Mouse (Mus musculus) mouse embryonic stem cell (cell line): ENCODE results near the gene Ttpal.
"Not testable (repeated sequence)": the region's sequence is repeated elsewhere in the genome, so short reads cannot be mapped to it uniquely, and the experiment has no call there.

Experiments
- in situ Hi-C, 2 experiments: fragments of 300-500 bp; cut with MboI; formaldehyde crosslinking; loops; 1 replicate in 1 of 2; 3 replicates in 1 of 2; pipeline ENCODE4 v1.14.3; 2019 to 2020; ENCODE audit warnings: low sequenced_read_pairs in 2 of 2, low pct_unique_long_range_greater_than_20kb in 1 of 2, mixed read lengths in 1 of 2; ENCODE audit not compliant: unreplicated experiment in 1 of 2

Gene Ttpal

DNA sequence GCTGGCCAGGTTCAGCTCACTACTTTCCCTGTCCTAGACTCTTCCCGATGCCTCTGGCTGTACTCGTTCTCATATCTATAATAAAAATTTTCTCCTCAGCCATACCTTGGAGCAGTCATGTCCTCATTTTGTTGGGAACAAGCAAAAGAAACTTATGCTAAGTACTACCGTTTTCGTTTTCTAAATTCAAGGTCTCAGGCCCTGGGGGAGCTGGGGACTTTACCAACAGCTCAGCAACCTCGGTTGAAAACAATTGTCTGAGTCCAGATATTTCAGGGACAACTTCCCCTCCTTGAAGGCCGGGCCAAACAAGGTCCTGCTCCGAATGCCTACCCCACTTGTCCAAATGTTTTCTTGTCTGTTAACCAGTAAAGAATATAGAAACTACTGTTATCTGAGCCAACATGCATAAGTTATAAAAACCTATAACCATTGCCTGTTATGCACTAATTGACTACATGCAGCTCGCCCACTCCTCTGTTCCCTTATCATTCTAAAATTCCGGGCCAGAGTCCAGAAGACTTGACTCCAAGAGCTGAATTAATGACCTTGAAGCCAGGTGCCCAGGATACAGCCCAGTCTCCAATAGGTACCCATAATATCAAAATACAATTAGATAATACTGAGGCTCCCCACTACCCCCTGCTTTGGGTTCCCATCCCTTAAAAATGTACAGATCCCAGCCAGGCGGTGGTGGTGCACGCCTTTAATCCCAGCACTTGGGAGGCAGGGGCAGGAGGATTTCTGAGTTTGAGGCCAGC is 43.8 kb downstream of the Ttpal start:
- in situ Hi-C loops: no loop called here

DNA sequence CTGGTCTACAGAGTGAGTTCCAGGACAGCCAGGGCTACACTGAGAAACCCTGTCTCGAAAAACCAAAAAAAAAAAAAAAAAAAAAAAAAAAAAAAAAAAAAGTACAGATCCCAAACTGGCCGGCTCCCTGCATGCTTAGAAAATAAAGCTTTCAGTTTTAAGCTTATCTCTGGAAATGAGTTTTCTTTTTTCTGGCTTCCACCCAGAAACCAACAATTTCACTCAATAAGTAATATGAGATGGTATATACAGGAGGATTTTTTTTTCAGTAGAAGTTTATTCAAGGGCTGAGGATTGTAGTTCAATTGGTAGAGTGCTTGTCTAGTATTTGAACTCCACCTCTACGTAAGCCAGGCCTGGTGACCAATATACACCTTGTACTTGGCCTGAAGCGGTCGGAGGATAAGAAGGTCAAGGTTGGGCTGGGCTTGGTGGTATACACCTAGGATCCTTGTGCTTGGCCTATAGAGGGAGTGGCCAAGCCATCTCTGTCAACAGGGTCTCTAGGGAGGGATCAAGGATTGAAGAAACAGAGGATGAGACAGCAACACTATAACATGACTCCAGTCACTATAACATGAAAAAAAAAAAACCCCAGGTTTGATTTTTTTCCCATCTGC is 44.5 kb downstream of the Ttpal start:
- in situ Hi-C loops: no loop called here

DNA sequence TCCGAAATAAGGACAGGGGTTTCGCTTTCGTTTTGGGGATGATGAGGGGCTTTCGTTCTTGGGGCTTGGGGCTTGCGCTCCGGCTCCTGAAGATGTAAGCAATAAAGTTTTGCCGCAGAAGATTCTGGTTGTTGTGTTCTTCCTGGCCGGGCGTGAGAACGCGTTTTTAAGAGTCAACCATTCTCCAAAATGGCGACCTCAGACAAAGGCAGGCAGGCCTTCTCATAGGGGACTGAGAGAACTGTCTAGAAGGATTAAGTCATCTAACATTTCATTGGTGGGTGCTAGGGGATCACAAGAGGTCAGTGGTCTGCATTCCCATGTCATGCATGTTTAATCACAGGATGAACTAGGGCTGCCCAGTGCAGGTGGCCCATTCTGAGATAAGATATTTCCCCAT is 53.6 kb downstream of the Ttpal start:
- in situ Hi-C loops: not testable (repeated sequence)

DNA sequence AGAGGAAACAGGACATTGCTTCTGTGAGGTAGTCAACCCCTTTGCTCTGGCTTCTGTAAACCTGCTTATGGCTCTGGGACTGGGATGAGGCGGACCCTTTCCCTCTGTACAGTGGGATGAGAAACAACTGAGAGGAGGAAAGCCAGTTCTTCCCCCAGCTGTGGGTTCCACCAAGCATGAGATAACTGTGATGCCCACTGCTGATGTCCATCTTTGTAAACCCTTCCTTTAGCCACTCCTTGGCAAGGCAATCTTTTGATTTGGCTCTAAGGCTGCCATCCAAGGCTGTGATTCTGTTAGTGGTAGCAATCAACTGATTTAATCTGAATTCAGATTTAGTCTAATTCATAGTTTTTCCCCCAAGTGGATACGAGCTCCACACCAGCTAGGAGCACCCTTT is 55.4 kb downstream of the Ttpal start:
- in situ Hi-C loops: no loop called here

DNA sequence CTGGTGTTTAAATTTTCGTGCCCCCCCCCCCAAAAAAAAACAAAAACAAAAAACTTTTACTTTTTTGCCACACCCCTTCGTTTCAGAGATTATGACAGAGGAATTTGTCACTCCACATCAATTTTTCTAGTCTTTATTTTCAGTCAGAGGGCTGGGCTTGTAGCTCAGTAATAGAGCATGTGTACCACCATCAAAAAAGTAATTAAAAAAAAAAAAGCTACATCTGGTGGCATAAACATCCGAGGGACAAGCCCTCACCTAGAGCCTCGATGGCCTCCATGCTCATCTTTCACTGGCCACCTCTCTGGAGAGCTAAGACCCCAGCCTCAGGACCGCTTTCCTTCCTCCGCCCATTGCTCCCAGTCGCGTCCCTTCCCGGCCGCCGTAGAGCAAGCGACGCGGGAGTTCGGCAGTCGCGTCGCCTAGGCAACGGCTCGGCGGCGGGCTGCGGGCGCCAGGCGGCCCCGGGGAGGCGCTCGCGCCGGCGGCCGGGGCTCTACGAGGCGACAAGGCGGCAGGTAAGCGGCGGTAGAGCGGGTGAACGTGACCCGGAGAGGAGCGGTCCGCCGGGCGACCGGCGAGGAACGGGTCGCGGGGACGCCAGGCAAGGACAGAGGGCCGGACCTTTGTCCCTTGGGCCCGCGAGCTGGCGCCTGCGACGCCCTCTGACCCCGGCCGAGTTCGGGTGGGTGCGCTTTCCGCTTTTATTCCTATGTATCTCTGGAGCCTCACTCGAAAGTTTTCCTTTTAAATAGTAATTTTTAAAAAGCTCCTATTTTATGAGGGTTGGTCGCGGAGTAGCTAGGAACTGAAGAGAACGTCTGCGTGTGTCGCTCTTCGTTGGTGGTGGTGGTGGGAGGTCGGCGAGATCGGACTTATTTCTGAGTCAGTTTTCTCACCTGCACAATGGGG is 56.1 kb downstream of the Ttpal start, which contains the start of gene Pkig:
Pkig (plus strand) TSS at position 412 of the 912 bp plus-strand sequence.
- in situ Hi-C loops: no loop called here

DNA sequence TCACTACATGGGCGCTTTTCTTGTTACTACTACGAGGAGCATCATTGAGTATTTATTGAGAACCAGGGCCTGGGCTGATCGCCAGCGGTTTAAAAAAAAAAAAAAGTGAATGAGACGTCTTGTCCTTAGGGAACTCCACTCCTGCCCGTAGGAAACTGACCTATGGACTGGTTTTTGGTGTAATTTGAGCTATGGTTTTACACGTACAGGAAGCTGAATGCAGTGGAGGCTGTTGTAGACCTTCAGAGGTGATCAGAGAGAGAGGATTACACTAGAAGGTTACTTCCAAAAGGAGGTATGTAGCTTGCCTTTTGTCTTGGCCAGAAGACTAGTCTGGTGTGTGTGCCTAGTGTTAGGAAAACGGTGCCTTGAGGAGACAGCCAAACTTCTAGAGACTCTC is 56.8 kb downstream of the Ttpal start:
- in situ Hi-C loops: no loop called here

DNA sequence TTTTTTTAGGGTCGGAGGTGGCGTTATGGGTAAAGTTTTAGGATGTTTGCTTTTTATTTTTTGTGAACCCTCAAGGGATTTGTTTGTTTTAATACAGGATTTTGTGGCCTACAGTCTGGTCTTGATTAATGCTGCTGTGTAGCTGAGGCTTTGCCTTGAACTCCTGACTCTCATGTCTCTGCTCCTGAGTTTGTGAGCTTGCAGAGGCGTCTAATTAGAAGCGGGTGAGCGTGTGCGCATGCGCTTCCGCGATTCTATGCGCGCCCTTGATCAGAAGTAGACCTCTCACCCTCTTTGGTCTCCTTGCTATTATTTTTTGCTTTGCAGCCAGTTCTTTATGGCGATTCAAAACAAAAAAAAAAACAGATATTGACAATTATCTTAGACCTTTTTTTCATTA is 57.3 kb downstream of the Ttpal start:
- in situ Hi-C loops: no loop called here

DNA sequence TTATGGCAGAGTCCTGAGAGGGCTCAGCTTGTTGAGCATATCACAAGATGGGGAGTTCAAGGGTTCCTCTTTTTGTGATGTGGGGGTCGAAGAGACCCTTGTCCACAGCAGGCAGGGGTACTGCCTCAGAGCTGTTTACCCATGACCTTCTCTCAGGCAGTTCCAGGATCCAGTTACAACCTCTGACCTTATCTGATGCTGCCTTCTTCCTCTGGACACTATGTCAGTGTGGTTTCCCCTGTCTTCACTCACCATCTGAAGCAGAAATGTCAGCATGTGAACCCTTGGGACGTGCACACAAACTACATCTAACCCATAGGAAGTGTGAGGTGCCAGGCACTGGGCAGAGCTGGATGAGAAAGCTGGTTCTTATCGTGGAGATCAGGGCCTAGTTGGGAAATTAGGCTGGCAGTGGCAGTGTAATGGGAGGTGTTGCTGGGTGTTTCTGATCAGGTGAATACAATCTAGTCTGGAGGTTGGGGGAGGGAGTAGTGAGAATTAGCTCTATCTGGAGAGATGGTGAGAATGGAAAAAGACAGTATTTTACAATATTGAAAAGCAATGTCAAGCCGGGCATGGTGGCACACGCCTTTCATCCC is 58.1 kb downstream of the Ttpal start:
- in situ Hi-C loops: no loop called here

DNA sequence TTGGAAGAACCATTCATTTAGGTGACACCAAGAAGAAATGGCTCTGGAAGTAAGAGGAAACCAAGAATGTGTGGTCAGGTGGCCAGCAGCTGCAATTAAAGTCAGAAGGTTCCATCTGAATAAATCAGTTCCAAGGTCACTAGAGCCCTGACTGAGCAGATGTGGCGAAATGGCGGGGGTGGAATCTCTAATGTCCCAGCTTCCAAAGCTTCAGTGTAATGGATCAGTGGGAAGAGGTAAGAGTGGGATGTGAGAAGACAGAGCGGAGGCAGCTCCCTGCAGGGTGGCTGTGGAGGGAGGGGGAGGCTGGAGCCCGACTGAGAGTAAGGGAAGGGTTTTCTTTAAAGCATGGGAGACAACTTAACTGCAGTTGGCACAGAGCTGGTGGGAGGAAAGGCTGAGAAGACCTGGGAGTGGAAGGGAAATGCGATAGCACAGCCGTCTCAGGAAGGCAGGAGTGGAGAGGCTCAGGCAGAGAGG is 59.3 kb downstream of the Ttpal start:
- in situ Hi-C loops: no loop called here

DNA sequence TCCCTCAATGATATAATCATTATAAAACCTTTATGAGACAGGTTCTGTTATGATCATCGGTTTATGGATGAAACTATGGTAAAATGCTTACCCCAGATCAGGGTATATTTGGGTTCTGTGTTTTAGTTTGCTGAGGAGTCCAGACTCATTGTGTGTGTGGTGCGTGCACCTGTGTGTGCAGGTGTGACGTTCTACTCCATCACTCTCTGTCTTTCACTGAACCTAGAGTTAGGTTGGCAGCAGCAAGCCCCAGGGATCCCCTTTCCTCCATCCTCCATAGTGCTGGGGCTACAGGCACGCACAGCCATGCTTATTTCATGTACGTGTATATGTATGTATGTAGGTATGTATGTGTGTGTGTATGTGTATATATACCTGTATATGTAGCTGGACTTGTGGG is 60.0 kb downstream of the Ttpal start:
- in situ Hi-C loops: no loop called here

DNA sequence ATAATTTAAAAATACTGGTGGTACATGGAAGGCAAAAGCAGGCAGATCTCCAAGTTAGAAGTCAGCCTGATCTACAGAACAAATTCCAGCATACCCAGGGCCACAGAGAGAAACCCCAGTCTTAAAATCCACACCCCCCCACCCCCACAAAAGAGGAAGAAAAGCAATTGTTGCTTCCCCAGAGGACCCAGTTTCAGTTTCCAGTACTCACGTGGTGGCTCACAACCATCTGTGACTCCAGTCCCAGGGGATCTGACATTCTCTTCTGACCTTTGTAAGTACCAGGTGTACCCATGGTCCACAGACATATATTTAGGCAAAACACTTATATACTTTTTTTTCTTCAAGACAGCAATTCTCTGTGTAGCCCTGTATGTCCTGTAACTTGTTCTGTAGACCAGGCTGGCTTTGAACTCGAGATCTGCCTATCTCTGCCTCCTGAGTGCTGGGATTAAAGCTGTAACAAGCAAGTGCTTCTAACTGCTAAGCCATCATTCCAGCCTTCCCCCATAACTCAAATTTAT is 60.6 kb downstream of the Ttpal start:
- in situ Hi-C loops: no loop called here

DNA sequence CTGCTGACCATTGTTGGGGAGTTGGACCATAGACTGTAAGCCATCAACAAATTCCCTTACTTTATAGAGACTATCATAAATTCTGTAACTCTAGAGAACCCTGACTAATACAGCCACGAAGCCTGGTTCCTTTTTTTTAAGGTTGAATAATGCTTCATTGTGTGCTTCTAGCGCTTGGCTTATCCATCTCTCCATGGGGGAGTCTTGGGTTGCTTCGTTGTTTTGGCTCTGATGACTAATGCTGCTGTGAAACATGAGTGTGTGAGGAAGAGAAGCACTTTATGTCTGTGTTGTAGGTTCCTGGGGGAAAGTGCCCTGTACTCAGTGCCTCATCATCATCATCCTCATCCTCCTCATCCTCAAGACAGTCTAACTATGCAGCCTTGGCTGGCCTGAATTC is 61.8 kb downstream of the Ttpal start:
- in situ Hi-C loops: no loop called here

DNA sequence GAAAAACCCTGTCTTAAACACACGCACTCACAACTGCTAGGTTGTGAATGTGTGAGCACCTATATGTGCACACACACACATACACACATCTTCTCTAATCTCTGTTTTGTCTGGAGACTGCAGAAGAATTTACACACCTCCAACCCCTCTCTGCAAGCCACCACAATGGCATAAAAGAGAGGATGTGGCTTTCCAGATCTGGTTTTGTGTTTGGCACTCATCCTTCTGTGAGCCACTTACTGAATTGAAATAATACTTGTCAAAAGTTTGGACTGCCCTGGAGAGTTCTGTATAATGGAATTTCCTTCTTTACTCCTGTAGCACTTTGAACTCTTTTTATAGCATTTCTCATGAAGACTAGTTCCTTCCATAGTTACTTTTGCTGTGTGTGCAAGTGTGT is 64.9 kb downstream of the Ttpal start:
- in situ Hi-C loops: no loop called here
